12 mouse cellular contexts compared by ENCODE assay signal in the genomic region with DNA sequence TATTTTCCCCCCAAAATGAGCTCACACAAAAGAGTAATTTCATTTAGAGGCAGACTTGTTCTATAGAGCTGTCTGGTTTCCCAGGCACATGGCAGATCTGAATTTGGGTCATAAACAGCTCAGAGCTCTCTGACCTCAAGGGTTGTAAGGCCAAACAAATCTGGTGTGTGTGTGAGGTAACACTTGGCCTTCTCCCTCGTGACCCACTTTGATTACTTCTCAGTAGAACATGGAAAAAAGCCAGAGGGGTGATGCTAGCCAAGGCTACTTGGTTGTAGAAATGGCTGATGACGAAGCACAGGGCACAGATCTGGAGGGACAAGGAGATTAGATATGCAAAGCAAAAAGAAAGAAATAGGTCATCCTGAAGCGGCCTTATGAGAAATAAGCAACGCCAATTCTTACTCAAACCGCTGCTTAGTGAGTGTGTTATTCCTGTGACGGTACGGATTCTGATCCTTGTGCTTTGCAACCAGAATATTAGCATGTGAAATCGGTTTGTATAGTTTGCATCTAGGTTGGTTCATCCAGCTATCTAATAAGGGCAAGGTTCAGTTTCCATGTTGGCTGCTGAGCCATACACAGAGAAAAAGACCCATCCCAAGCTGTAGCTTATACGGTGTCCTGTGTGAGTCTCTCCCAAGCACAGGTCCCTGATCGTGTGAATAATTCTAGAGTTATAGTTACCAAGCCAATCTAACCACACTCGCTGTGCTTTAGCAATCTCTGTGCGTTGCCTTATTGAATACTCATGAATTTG. TPM values are rescaled to one million over a fixed set of nuclear protein-coding genes. Genes with fewer than 3 reads are reported as not detected.
A peak's percentile ranks its signal among the peaks of the same experiment; 100 is the strongest.
DNase-seq lines count a peak whose midpoint lies in the region; TF ChIP-seq lines count a peak whose summit lies in the region.
"Had no signal": no experiment of that assay in that cellular context is flagged by ENCODE, and none has a peak within 500 bp of the region (broad histone marks: within the 10 kb centered on the region; RNA-seq: fewer than 3 reads in every experiment).

No protein-coding gene starts in this region.

- DNase-seq in heart, adult 2 months: peak; percentile 55 to 81
- DNase-seq in heart, embryonic 10.5 days (ENCODE audit: low spot score): no peak
- peak; percentile 34 to 38 for DNase-seq in adrenal gland, adult 18-20 months (ENCODE audit: low spot score in 2 of 2)
- DNase-seq in cerebellum, adult 9-10 months: peak; percentile 89
- peak; percentile 14 for DNase-seq in heart, postnatal 4 days
- DNase-seq in left cerebral cortex, adult 9 months (ENCODE audit: low spot score in 2 of 2): no peak
- DNase-seq in thymus, postnatal 14 days: no peak
- DNase-seq in right cerebral cortex, adult 18-20 months: no peak

- no peaks in the 10 kb centered on the region for H3K36me3 ChIP-seq in heart, adult 2 months (ENCODE audit: control insufficient read depth, insufficient read depth, low read length)
- no peaks in the 10 kb centered on the region for H3K36me3 ChIP-seq in heart, embryonic 10.5 days
- H3K36me3 ChIP-seq: forebrain, embryonic 15.5 days; limb, embryonic 15.5 days; midbrain, embryonic 15.5 days had no signal

- 54% methylated on average over 12 of the region's 12 CpGs for WGBS in heart, adult 2 months
- WGBS in heart, embryonic 10.5 days: 73% methylated on average over 12 of the region's 12 CpGs

- intact Hi-C loops in heart, adult 2 months (cut with DNase I): no loop called here

- no peak overlapping the region for H3K27ac ChIP-seq in heart, adult 2 months
- no peak overlapping the region for H3K27ac ChIP-seq in heart, embryonic 10.5 days
- H3K27ac ChIP-seq: forebrain, embryonic 15.5 days; limb, embryonic 15.5 days; midbrain, embryonic 15.5 days had no signal

- no peaks in the 10 kb centered on the region for H3K79me2 ChIP-seq in heart, adult 2 months (replicated peaks; ENCODE audit: control insufficient read depth, insufficient read depth, low read length)

- no peaks in the 10 kb centered on the region for H3K4me1 ChIP-seq in heart, adult 2 months (ENCODE audit: control insufficient read depth, insufficient read depth, low read length)
- no peaks in the 10 kb centered on the region for H3K4me1 ChIP-seq in heart, embryonic 10.5 days
- H3K4me1 ChIP-seq: forebrain, embryonic 15.5 days; limb, embryonic 15.5 days; midbrain, embryonic 15.5 days had no signal

- no peak for TF ChIP-seq POLR2A in heart, adult 2 months (IDR thresholded peaks at IDR 0.05; ENCODE audit: insufficient read depth, low read depth, low read length)

- TF ChIP-seq EP300 in heart, adult 2 months (IDR thresholded peaks at IDR 0.05; ENCODE audit: insufficient read depth, low read depth, low read length): 0 out of 2 replicates have a peak, but pooled peaks have one; percentile 39

- no peaks in the 10 kb centered on the region for H3K9me3 ChIP-seq in heart, embryonic 10.5 days
- H3K9me3 ChIP-seq: forebrain, embryonic 15.5 days; limb, embryonic 15.5 days; midbrain, embryonic 15.5 days had no signal

- no peak for TF ChIP-seq CTCF in heart, adult 2 months (IDR thresholded peaks at IDR 0.05)

- no peak overlapping the region for H3K4me3 ChIP-seq in heart, adult 2 months
- H3K4me3 ChIP-seq in heart, embryonic 10.5 days: no peak overlapping the region
- H3K4me3 ChIP-seq: forebrain, embryonic 15.5 days; limb, embryonic 15.5 days; midbrain, embryonic 15.5 days had no signal

- H3K9ac ChIP-seq in heart, adult 2 months (ENCODE audit: low read depth, low read length): no peak overlapping the region
- H3K9ac ChIP-seq: forebrain, embryonic 15.5 days; limb, embryonic 15.5 days; midbrain, embryonic 15.5 days had no signal

- no peaks in the 10 kb centered on the region for H3K27me3 ChIP-seq in heart, adult 2 months (ENCODE audit: control insufficient read depth, insufficient read depth, low read length)
- no peaks in the 10 kb centered on the region for H3K27me3 ChIP-seq in heart, embryonic 10.5 days (ENCODE audit: insufficient read depth, poor library complexity, severe bottlenecking)
- H3K27me3 ChIP-seq: forebrain, embryonic 15.5 days; limb, embryonic 15.5 days; midbrain, embryonic 15.5 days had no signal

RNA-seq across cellular contexts. Expression of gene Ccng2, which starts 15.9 kb away (rescaled TPM):
- 10 to 100 TPM; 12.3 to 13.5 TPM for total RNA-seq in heart, adult 2 months (2021)
- 7.2 and 13.3 TPM in 2 replicates for polyA plus RNA-seq in heart, adult 2 months (2012; rRNA removed)
- polyA plus RNA-seq in heart, embryonic 10.5 days (2016; fragmentation: Nextera tagmentation; extraction: Ambion mirVana): 30.2 and 38.3 TPM in 2 replicates
- 10 to 100 TPM; 38.6 to 40.0 TPM for total RNA-seq in adrenal gland, adult 18-20 months (2021)
- 10 to 100 TPM; 16.8 to 18.9 TPM for total RNA-seq in heart, postnatal 4 days (2021)

RNA-seq across cellular contexts. Expression of gene 2010109A12Rik, which starts 44.9 kb away (rescaled TPM):
- total RNA-seq in heart, adult 2 months (2021): under 1 TPM; 0.57 to 0.59 TPM
- not detected in 2 replicates for polyA plus RNA-seq in heart, adult 2 months (2012; rRNA removed)
- polyA plus RNA-seq in heart, embryonic 10.5 days (2016; fragmentation: Nextera tagmentation; extraction: Ambion mirVana): 0.95 and 1.7 TPM in 2 replicates
- under 1 TPM; 0.67 to 0.99 TPM for total RNA-seq in adrenal gland, adult 18-20 months (2021)
- under 1 TPM; 0.50 to 0.52 TPM for total RNA-seq in heart, postnatal 4 days (2021)
- polyA plus RNA-seq: C2C12 had no signal

RNA-seq across cellular contexts. Expression of gene Ccni, which starts 44.9 kb away (rescaled TPM):
- 100 to 1,000 TPM; 147 to 166 TPM for total RNA-seq in heart, adult 2 months (2021)
- 56.5 and 119 TPM in 2 replicates for polyA plus RNA-seq in heart, adult 2 months (2012; rRNA removed)
- polyA plus RNA-seq in heart, embryonic 10.5 days (2016; fragmentation: Nextera tagmentation; extraction: Ambion mirVana): 81.4 and 81.6 TPM in 2 replicates
- total RNA-seq in adrenal gland, adult 18-20 months (2021): 100 to 1,000 TPM; 211 to 262 TPM
- 100 to 1,000 TPM; 246 to 267 TPM for total RNA-seq in heart, postnatal 4 days (2021)

Comparison
In these comparisons a context has a peak if more than half of its experiments do, and no peak if none do; other contexts are left out.
1. DNase-seq: peak in heart, adult 2 months (2 of 2), adrenal gland, adult 18-20 months (2 of 2), cerebellum, adult 9-10 months (single experiment) and heart, postnatal 4 days (single experiment); none in heart, embryonic 10.5 days (single experiment), left cerebral cortex, adult 9 months (0 of 2), thymus, postnatal 14 days (single experiment) and right cerebral cortex, adult 18-20 months (single experiment).